Mouse (Mus musculus) intestine, embryonic 14.5 days (tissue): ENCODE results near the gene Sars2. TPM values are rescaled to one million over a fixed set of nuclear protein-coding genes. Genes with fewer than 3 reads are reported as not detected.

Experiments used
- ATAC-seq: fragments of 200-750 bp; cut with Nextera tagmentation; replicated peaks from 2 replicates; pipeline ENCODE4 v1.8.0; 2017; ENCODE audit warnings: low read depth, moderate number of reproducible peaks, moderate TSS enrichment, moderate library complexity; ENCODE audit not compliant: low FRiP score, low TSS enrichment
- DNase-seq: peaks from one replicate; pipeline ENCODE4 v3.0.0-alpha.2; 2018; ENCODE audit warnings: low spot score
- H3K27ac ChIP-seq: fragments of 300-500 bp; sonication (generic); 2 replicates; pipeline ENCODE4 v1.5.1; 2014; ENCODE audit warnings: low read depth, mild to moderate bottlenecking, control low read depth
- H3K27me3 ChIP-seq: fragments of 300-500 bp; sonication (generic); replicated peaks from 2 replicates; pipeline ENCODE4 v1.6.1; 2014; ENCODE audit warnings: low read length, control low read depth; ENCODE audit not compliant: control insufficient read depth, insufficient read depth
- H3K36me3 ChIP-seq: fragments of 300-500 bp; sonication (generic); 2 replicates; pipeline ENCODE4 v1.6.1; 2014; ENCODE audit warnings: low read length, control low read depth; ENCODE audit not compliant: control insufficient read depth, insufficient read depth
- H3K4me1 ChIP-seq: fragments of 300-500 bp; sonication (generic); replicated peaks from 2 replicates; pipeline ENCODE4 v1.6.1; 2014; ENCODE audit warnings: low read length, control low read depth, mixed read lengths; ENCODE audit not compliant: control insufficient read depth, insufficient read depth
- H3K4me2 ChIP-seq: fragments of 300-500 bp; sonication (generic); 2 replicates; pipeline ENCODE4 v1.6.1; 2014; ENCODE audit warnings: low read length
- H3K4me3 ChIP-seq: fragments of 300-500 bp; sonication (generic); 2 replicates; pipeline ENCODE4 v1.5.1; 2014; ENCODE audit warnings: low read depth, low read length, control low read depth, mixed read lengths
- H3K9ac ChIP-seq: fragments of 300-500 bp; sonication (generic); 2 replicates; pipeline ENCODE4 v1.6.1; 2014; ENCODE audit warnings: mild to moderate bottlenecking, low read length
- H3K9me3 ChIP-seq: fragments of 300-500 bp; sonication (generic); 2 replicates; pipeline ENCODE4 v1.6.1; 2016; ENCODE audit warnings: low read length, control low read depth; ENCODE audit not compliant: control insufficient read depth
- WGBS: fragments of 180-500 bp; shearing (Covaris S2); extraction: QIAGEN DNeasy Blood & Tissue Kit; methylation state at CpG from one replicate; pipeline ENCODE4 v1.1.7; 2014; 5-methylcytosine and 5-hydroxymethylcytosine counted together
- polyA plus RNA-seq: library from polyadenylated mRNA; unstranded; fragments of >200 nt; fragmentation: Nextera tagmentation; extraction: Ambion mirVana; gene quantifications from 2 replicates; pipeline ENCODE4 v1.2.1, GENCODE M21; 2014

Gene Sars2
- polyA plus RNA-seq, 1 experiment from 2014 or later: 27.1 TPM

- DNase-seq (no peak), ATAC-seq (no peak)
- no peak overlapping the region for H3K4me2 ChIP-seq
- no peak overlapping the region for H3K4me3 ChIP-seq
- 0 out of 2 replicates have a peak, but pooled peaks cover 2% of the 10 kb centered on the region for H3K9me3 ChIP-seq
- 0 out of 2 replicates have a peak, but pooled peaks cover 2% of the 10 kb centered on the region for H3K36me3 ChIP-seq
- H3K9ac ChIP-seq: no peak overlapping the region
- H3K27me3 ChIP-seq: no peaks in the 10 kb centered on the region
- H3K4me1 ChIP-seq: peaks cover 3% of the 10 kb centered on the region; the same call in 1 of the 2 replicates
- H3K27ac ChIP-seq: no peak overlapping the region
- WGBS: 79% methylated on average over 2 of the region's 2 CpGs
Observed at GRCm38 (mm10) chr7:28719650-28720049, 22.1 kb upstream of the Sars2 start.

- no peak for DNase-seq
Observed at GRCm38 (mm10) chr7:28720753-28721537, 20.8 kb upstream of the Sars2 start.

GRCm38 (mm10) chr7:28722079-28722478 is 19.7 kb upstream of the Sars2 start:
- Histone ChIP-seq H3K4me3 (no peak overlapping the region), H3K9ac (no peak overlapping the region), H3K4me1 (0 out of 2 replicates have a peak, but pooled peaks cover 3% of the 10 kb centered on the region), H3K4me2 (no peak overlapping the region), H3K27ac (no peak overlapping the region), H3K9me3 (0 out of 2 replicates have a peak, but pooled peaks cover 2% of the 10 kb centered on the region), H3K27me3 (no peaks in the 10 kb centered on the region), H3K36me3 (0 out of 2 replicates have a peak, but pooled peaks cover 7% of the 10 kb centered on the region)
- 90% methylated on average over 7 of the region's 7 CpGs for WGBS
- DNase-seq (no peak), ATAC-seq (no peak)

More at GRCm38 (mm10) chr7:28720753-28721537, 20.8 kb upstream of the Sars2 start:
- H3K9me3 ChIP-seq: 0 out of 2 replicates have a peak, but pooled peaks cover 2% of the 10 kb centered on the region
- no peak overlapping the region for H3K9ac ChIP-seq
- no peak for ATAC-seq
- no peaks in the 10 kb centered on the region for H3K27me3 ChIP-seq
- H3K4me1 ChIP-seq: peaks cover 3% of the 10 kb centered on the region; the same call in 1 of the 2 replicates
- no peak overlapping the region for H3K4me3 ChIP-seq
- no peak overlapping the region for H3K27ac ChIP-seq
- no peak overlapping the region for H3K4me2 ChIP-seq
- WGBS: 74% methylated on average over 3 of the region's 3 CpGs
- H3K36me3 ChIP-seq: 0 out of 2 replicates have a peak, but pooled peaks cover 4% of the 10 kb centered on the region

GRCm38 (mm10) chr7:28724613-28725012 is 17.2 kb upstream of the Sars2 start:
- no peak for ATAC-seq
- H3K36me3 ChIP-seq: 0 out of 2 replicates have a peak, but pooled peaks cover 7% of the 10 kb centered on the region

GRCm38 (mm10) chr7:28726600-28726999 is 15.2 kb upstream of the Sars2 start:
- no peaks in the 10 kb centered on the region for H3K4me1 ChIP-seq
- H3K4me2 ChIP-seq: 0 out of 2 replicates have a peak overlapping the region, but pooled peaks have one; percentile 1
- no peak overlapping the region for H3K27ac ChIP-seq
- no peak overlapping the region for H3K9ac ChIP-seq
- 0 out of 2 replicates have a peak, but pooled peaks cover 7% of the 10 kb centered on the region for H3K36me3 ChIP-seq
- 0 out of 2 replicates have a peak, but pooled peaks cover 2% of the 10 kb centered on the region for H3K9me3 ChIP-seq
- no peak overlapping the region for H3K4me3 ChIP-seq
- 9% methylated on average over 14 of the region's 14 CpGs for WGBS
- ATAC-seq: peak; percentile 49
- DNase-seq: peak; percentile 90
- H3K27me3 ChIP-seq: no peaks in the 10 kb centered on the region

More at GRCm38 (mm10) chr7:28724613-28725012, 17.2 kb upstream of the Sars2 start:
- Histone ChIP-seq H3K27ac (no peak overlapping the region), H3K9ac (no peak overlapping the region), H3K4me2 (no peak overlapping the region), H3K9me3 (0 out of 2 replicates have a peak, but pooled peaks cover 2% of the 10 kb centered on the region), H3K4me3 (no peak overlapping the region), H3K4me1 (no peaks in the 10 kb centered on the region), H3K27me3 (no peaks in the 10 kb centered on the region)
- WGBS: 94% methylated on average over 2 of the region's 2 CpGs
- no peak for DNase-seq

GRCm38 (mm10) chr7:28727649-28728340 is 14.0 kb upstream of the Sars2 start:
- Histone ChIP-seq H3K4me1 (no peaks in the 10 kb centered on the region), H3K36me3 (0 out of 2 replicates have a peak, but pooled peaks cover 7% of the 10 kb centered on the region), H3K27ac (no peak overlapping the region), H3K4me2 (no peak overlapping the region), H3K4me3 (no peak overlapping the region), H3K9ac (no peak overlapping the region), H3K27me3 (no peaks in the 10 kb centered on the region), H3K9me3 (0 out of 2 replicates have a peak, but pooled peaks cover 2% of the 10 kb centered on the region)
- ATAC-seq: no peak
- no peak for DNase-seq
- WGBS: 61% methylated on average over 10 of the region's 10 CpGs

- no peaks in the 10 kb centered on the region for H3K27me3 ChIP-seq
- H3K4me2 ChIP-seq: peak overlapping the region; percentile 70
- no peaks in the 10 kb centered on the region for H3K9me3 ChIP-seq
- peak overlapping the region; percentile 33 for H3K9ac ChIP-seq
- peak overlapping the region; percentile 37 for H3K4me3 ChIP-seq
- H3K4me1 ChIP-seq: no peaks in the 10 kb centered on the region
- H3K27ac ChIP-seq: no peak overlapping the region
- 0 out of 2 replicates have a peak, but pooled peaks cover 2% of the 10 kb centered on the region for H3K36me3 ChIP-seq
- peak; percentile 88 for DNase-seq
- WGBS: 3% methylated on average over 58 of the region's 58 CpGs
- ATAC-seq: peak; percentile 85
Observed at GRCm38 (mm10) chr7:28732341-28733142, 9.2 kb upstream of the Sars2 start.

GRCm38 (mm10) chr7:28733211-28733610 is 8.6 kb upstream of the Sars2 start:
- 13% methylated on average over 11 of the region's 11 CpGs for WGBS

More at GRCm38 (mm10) chr7:28733211-28733610, 8.6 kb upstream of the Sars2 start:
- Histone ChIP-seq H3K36me3 (peaks cover 5% of the 10 kb centered on the region; the same call in 1 of the 2 replicates), H3K9me3 (0 out of 2 replicates have a peak, but pooled peaks cover under 1% of the 10 kb centered on the region), H3K4me3 (peak overlapping the region; percentile 37; the same call in 1 of the 2 replicates), H3K27ac (no peak overlapping the region), H3K4me1 (no peaks in the 10 kb centered on the region), H3K27me3 (no peaks in the 10 kb centered on the region), H3K9ac (no peak overlapping the region), H3K4me2 (peak overlapping the region; percentile 70)
- DNase-seq: no peak
- 0 out of 2 replicates have a peak, but pooled peaks have one; percentile 14 for ATAC-seq
